Mouse (Mus musculus): ENCODE measurements around the gene Kirrel2. TPM values are rescaled to one million over a fixed set of nuclear protein-coding genes. Genes with fewer than 3 reads are reported as not detected.

Kirrel2 gene
- polyA plus RNA-seq, 1 experiment from 2014 or later = not detected

GRCm38 (mm10) chr7:30422560-30422959 is 34.9 kb downstream of the Kirrel2 start:
- H3K36me3 ChIP-seq (ENCODE audit: control insufficient read depth, insufficient read depth, low read length) = no peaks in the 10 kb centered on the region
- WGBS = 5% methylated on average over 9 of the region's 9 CpGs
- H3K27me3 ChIP-seq (ENCODE audit: control insufficient read depth, insufficient read depth, low read depth, low read length) = no peaks in the 10 kb centered on the region
- peaks cover 5% of the 10 kb centered on the region; the same call in 1 of the 2 replicates for H3K4me1 ChIP-seq (replicated peaks; ENCODE audit: control insufficient read depth, insufficient read depth, low read length)
- H3K4me3 ChIP-seq (ENCODE audit: low read length) = peak overlapping the region; percentile 64
- H3K4me2 ChIP-seq (ENCODE audit: low read depth, low read length) = peak overlapping the region; percentile 83
- ATAC-seq (ENCODE audit: low read depth) = 0 out of 2 replicates have a peak, but pooled peaks have one; percentile 6
- peaks cover 4% of the 10 kb centered on the region; the same call in 1 of the 2 replicates for H3K9me3 ChIP-seq (ENCODE audit: control insufficient read depth, low read length)
- H3K9ac ChIP-seq (ENCODE audit: low read length) = peak overlapping the region; percentile 58
- H3K27ac ChIP-seq (ENCODE audit: low read length) = peak overlapping the region; percentile 59

GRCm38 (mm10) chr7:30421890-30422435 is 35.5 kb downstream of the Kirrel2 start:
- H3K9ac ChIP-seq (ENCODE audit: low read length) = peak overlapping the region; percentile 58
- peaks cover 5% of the 10 kb centered on the region; the same call in 1 of the 2 replicates for H3K4me1 ChIP-seq (replicated peaks; ENCODE audit: control insufficient read depth, insufficient read depth, low read length)
- H3K27ac ChIP-seq (ENCODE audit: low read length) = peak overlapping the region; percentile 24
- WGBS = 0% methylated on average over 44 of the region's 45 CpGs
- H3K27me3 ChIP-seq (ENCODE audit: control insufficient read depth, insufficient read depth, low read depth, low read length) = no peaks in the 10 kb centered on the region
- peaks cover 4% of the 10 kb centered on the region; the same call in 1 of the 2 replicates for H3K9me3 ChIP-seq (ENCODE audit: control insufficient read depth, low read length)
- peak overlapping the region; percentile 83 for H3K4me2 ChIP-seq (ENCODE audit: low read depth, low read length)
- peak; percentile 81 for ATAC-seq (ENCODE audit: low read depth)
- H3K36me3 ChIP-seq (ENCODE audit: control insufficient read depth, insufficient read depth, low read length) = no peaks in the 10 kb centered on the region
- H3K4me3 ChIP-seq (ENCODE audit: low read length) = peak overlapping the region; percentile 64

GRCm38 (mm10) chr7:30421175-30421889 is 36.2 kb downstream of the Kirrel2 start, which contains the start of gene Nfkbid:
TSS of gene Nfkbid (plus strand) at chr7:30421732.
- H3K27me3 ChIP-seq (ENCODE audit: control insufficient read depth, insufficient read depth, low read depth, low read length) = no peaks in the 10 kb centered on the region
- ATAC-seq (ENCODE audit: low read depth) = peak; percentile 53
- H3K36me3 ChIP-seq (ENCODE audit: control insufficient read depth, insufficient read depth, low read length) = no peaks in the 10 kb centered on the region
- peak within 1 kb of the TSS; percentile 64 for H3K4me3 ChIP-seq (ENCODE audit: low read length)
- peaks cover 5% of the 10 kb centered on the region; the same call in 1 of the 2 replicates for H3K4me1 ChIP-seq (replicated peaks; ENCODE audit: control insufficient read depth, insufficient read depth, low read length)
- peak within 1 kb of the TSS; percentile 83 for H3K4me2 ChIP-seq (ENCODE audit: low read depth, low read length)
- peak within 1 kb of the TSS; percentile 24 for H3K27ac ChIP-seq (ENCODE audit: low read length)
- H3K9ac ChIP-seq (ENCODE audit: low read length) = peak within 1 kb of the TSS; percentile 58
- 7% methylated on average over 31 of the region's 31 CpGs for WGBS
- peaks cover 4% of the 10 kb centered on the region; the same call in 1 of the 2 replicates for H3K9me3 ChIP-seq (ENCODE audit: control insufficient read depth, low read length)

GRCm38 (mm10) chr7:30420673-30421072 is 36.8 kb downstream of the Kirrel2 start:
- WGBS = 71% methylated on average over 3 of the region's 3 CpGs
- no peaks in the 10 kb centered on the region for H3K27me3 ChIP-seq (ENCODE audit: control insufficient read depth, insufficient read depth, low read depth, low read length)
- no peak for ATAC-seq (ENCODE audit: low read depth)
- no peak overlapping the region for H3K27ac ChIP-seq (ENCODE audit: low read length)
- H3K9ac ChIP-seq (ENCODE audit: low read length) = no peak overlapping the region
- H3K4me1 ChIP-seq (replicated peaks; ENCODE audit: control insufficient read depth, insufficient read depth, low read length) = peaks cover 5% of the 10 kb centered on the region; the same call in 1 of the 2 replicates
- no peaks in the 10 kb centered on the region for H3K36me3 ChIP-seq (ENCODE audit: control insufficient read depth, insufficient read depth, low read length)
- peaks cover 4% of the 10 kb centered on the region; the same call in 1 of the 2 replicates for H3K9me3 ChIP-seq (ENCODE audit: control insufficient read depth, low read length)
- H3K4me3 ChIP-seq (ENCODE audit: low read length) = no peak overlapping the region
- H3K4me2 ChIP-seq (ENCODE audit: low read depth, low read length) = no peak overlapping the region

- Histone ChIP-seq H3K4me1 (replicated peaks; ENCODE audit: control insufficient read depth, insufficient read depth, low read length) (peaks cover 5% of the 10 kb centered on the region; the same call in 1 of the 2 replicates), H3K27me3 (ENCODE audit: control insufficient read depth, insufficient read depth, low read depth, low read length) (no peaks in the 10 kb centered on the region), H3K9me3 (ENCODE audit: control insufficient read depth, low read length) (peaks cover 4% of the 10 kb centered on the region; the same call in 1 of the 2 replicates), H3K4me3 (ENCODE audit: low read length) (no peak within 1 kb of the TSS), H3K36me3 (ENCODE audit: control insufficient read depth, insufficient read depth, low read length) (no peaks in the 10 kb centered on the region), H3K4me2 (ENCODE audit: low read depth, low read length) (no peak within 1 kb of the TSS), H3K27ac (ENCODE audit: low read length) (no peak within 1 kb of the TSS), H3K9ac (ENCODE audit: low read length) (no peak within 1 kb of the TSS)
- whole genome bisulfite sequencing = 56% methylated on average over 10 of the region's 10 CpGs
- ATAC-seq (ENCODE audit: low read depth) = no peak
These were observed 37.7 kb downstream of the Kirrel2 start, which contains the start of gene Hcst for GRCm38 (mm10) chr7:30419561-30420499. TSS of gene Hcst (minus strand) at chr7:30419854.

GRCm38 (mm10) chr7:30417856-30418255 is 39.6 kb downstream of the Kirrel2 start:
- H3K4me2 ChIP-seq (ENCODE audit: low read depth, low read length) = no peak overlapping the region
- H3K9me3 ChIP-seq (ENCODE audit: control insufficient read depth, low read length) = peaks cover 4% of the 10 kb centered on the region; the same call in 1 of the 2 replicates
- no peak overlapping the region for H3K27ac ChIP-seq (ENCODE audit: low read length)
- no peak for ATAC-seq (ENCODE audit: low read depth)
- H3K4me3 ChIP-seq (ENCODE audit: low read length) = no peak overlapping the region
- H3K27me3 ChIP-seq (ENCODE audit: control insufficient read depth, insufficient read depth, low read depth, low read length) = no peaks in the 10 kb centered on the region
- no peaks in the 10 kb centered on the region for H3K36me3 ChIP-seq (ENCODE audit: control insufficient read depth, insufficient read depth, low read length)
- no peak overlapping the region for H3K9ac ChIP-seq (ENCODE audit: low read length)
- peaks cover 5% of the 10 kb centered on the region; the same call in 1 of the 2 replicates for H3K4me1 ChIP-seq (replicated peaks; ENCODE audit: control insufficient read depth, insufficient read depth, low read length)
- 59% methylated on average over 9 of the region's 9 CpGs for WGBS

GRCm38 (mm10) chr7:30413596-30413995 is 43.9 kb downstream of the Kirrel2 start, which contains the start of gene Tyrobp:
TSS of gene Tyrobp (plus strand) at chr7:30413760.
- Histone ChIP-seq H3K4me2 (ENCODE audit: low read depth, low read length) (no peak within 1 kb of the TSS), H3K9me3 (ENCODE audit: control insufficient read depth, low read length) (no peaks in the 10 kb centered on the region), H3K9ac (ENCODE audit: low read length) (no peak within 1 kb of the TSS), H3K4me1 (replicated peaks; ENCODE audit: control insufficient read depth, insufficient read depth, low read length) (no peaks in the 10 kb centered on the region), H3K36me3 (ENCODE audit: control insufficient read depth, insufficient read depth, low read length) (no peaks in the 10 kb centered on the region), H3K4me3 (ENCODE audit: low read length) (no peak within 1 kb of the TSS), H3K27me3 (ENCODE audit: control insufficient read depth, insufficient read depth, low read depth, low read length) (no peaks in the 10 kb centered on the region), H3K27ac (ENCODE audit: low read length) (no peak within 1 kb of the TSS)
- ATAC-seq (ENCODE audit: low read depth) = no peak
- 44% methylated on average over 5 of the region's 5 CpGs for WGBS

GRCm38 (mm10) chr7:30412735-30413147 is 44.7 kb downstream of the Kirrel2 start:
- no peak for ATAC-seq (ENCODE audit: low read depth)
- Histone ChIP-seq H3K36me3 (ENCODE audit: control insufficient read depth, insufficient read depth, low read length) (no peaks in the 10 kb centered on the region), H3K9me3 (ENCODE audit: control insufficient read depth, low read length) (no peaks in the 10 kb centered on the region), H3K27ac (ENCODE audit: low read length) (no peak overlapping the region), H3K27me3 (ENCODE audit: control insufficient read depth, insufficient read depth, low read depth, low read length) (no peaks in the 10 kb centered on the region), H3K9ac (ENCODE audit: low read length) (no peak overlapping the region), H3K4me1 (replicated peaks; ENCODE audit: control insufficient read depth, insufficient read depth, low read length) (no peaks in the 10 kb centered on the region), H3K4me2 (ENCODE audit: low read depth, low read length) (no peak overlapping the region), H3K4me3 (ENCODE audit: low read length) (no peak overlapping the region)
- 35% methylated on average over 3 of the region's 4 CpGs for WGBS

All from lung, embryonic 16.5 days (tissue).